Mouse (Mus musculus) gastrocnemius, adult 8-10 months (tissue): Measurements from ENCODE around the gene Defb26. TPM values are rescaled to one million over a fixed set of nuclear protein-coding genes. Genes with fewer than 3 reads are reported as not detected.

Source experiments
- DNase-seq, 2 experiments: peaks; one replicate each; pipeline ENCODE4 v3.0.0; 2022; ENCODE audit warnings: low spot score in 2 of 2
- total RNA-seq, 4 experiments: library from RNA; stranded (reverse); gene quantifications; 2 replicates each; pipeline ENCODE4 v1.2.4; 2022

Defb26 gene
- total RNA-seq: not detected

- DNase-seq: no peak
Observed at GRCm38 (mm10) chr2:152511592-152511991, at the start of gene Defb26. TSS of gene Defb26 (minus strand) at chr2:152511692.

GRCm38 (mm10) chr2:152556655-152557054 is 45.2 kb upstream of the Defb26 start:
- no peak for DNase-seq

GRCm38 (mm10) chr2:152553774-152554423 is 42.4 kb upstream of the Defb26 start:
- peak in 1 of 2 experiments; percentile 14 for DNase-seq

- DNase-seq: no peak
Observed at GRCm38 (mm10) chr2:152548124-152548523, 36.6 kb upstream of the Defb26 start.

GRCm38 (mm10) chr2:152544691-152545090 is 33.2 kb upstream of the Defb26 start:
- DNase-seq: no peak

GRCm38 (mm10) chr2:152543478-152543877 is 32.0 kb upstream of the Defb26 start:
- DNase-seq: no peak

- DNase-seq: no peak
Observed at GRCm38 (mm10) chr2:152542897-152543296, 31.4 kb upstream of the Defb26 start.

- DNase-seq: no peak
Observed at GRCm38 (mm10) chr2:152541979-152542378, 30.5 kb upstream of the Defb26 start.

- no peak for DNase-seq
Observed at GRCm38 (mm10) chr2:152539944-152540710, 28.6 kb upstream of the Defb26 start, which contains the start of gene Defb29. TSS of gene Defb29 (minus strand) at chr2:152540098.

- DNase-seq: no peak
Observed at GRCm38 (mm10) chr2:152517981-152518380, 6.5 kb upstream of the Defb26 start, which contains the start of gene Defb28. TSS of gene Defb28 (plus strand) at chr2:152518255.

- no peak for DNase-seq
Observed at GRCm38 (mm10) chr2:152516084-152516483, 4.6 kb upstream of the Defb26 start.

GRCm38 (mm10) chr2:152503950-152504349 is 7.5 kb downstream of the Defb26 start:
- DNase-seq: no peak

- DNase-seq: no peak
Observed at GRCm38 (mm10) chr2:152500863-152501229, 10.6 kb downstream of the Defb26 start.

- DNase-seq: no peak
Observed at GRCm38 (mm10) chr2:152500204-152500862, 11.2 kb downstream of the Defb26 start.

- DNase-seq: no peak
Observed at GRCm38 (mm10) chr2:152498020-152498419, 13.5 kb downstream of the Defb26 start.

GRCm38 (mm10) chr2:152493151-152493550 is 18.3 kb downstream of the Defb26 start:
- no peak for DNase-seq

GRCm38 (mm10) chr2:152490038-152490437 is 21.5 kb downstream of the Defb26 start, which contains the start of gene Defb22:
TSS of gene Defb22 (minus strand) at chr2:152490138.
- DNase-seq: no peak

GRCm38 (mm10) chr2:152487024-152487423 is 24.5 kb downstream of the Defb26 start:
- DNase-seq: no peak

- no peak for DNase-seq
Observed at GRCm38 (mm10) chr2:152481726-152482125, 29.8 kb downstream of the Defb26 start.

- no peak for DNase-seq
Observed at GRCm38 (mm10) chr2:152480881-152481280, 30.6 kb downstream of the Defb26 start.

GRCm38 (mm10) chr2:152476763-152477162 is 34.7 kb downstream of the Defb26 start, which contains the start of gene Defb20:
TSS of gene Defb20 (plus strand) at chr2:152477063.
- no peak for DNase-seq

GRCm38 (mm10) chr2:152472434-152472833 is 39.1 kb downstream of the Defb26 start:
- DNase-seq: no peak
